Mouse (Mus musculus) ES-Bruce4 (cell line): ENCODE results near the gene Cryzl2.

Source experiments
- CTCF ChIP-seq: IDR thresholded peaks from one replicate; pipeline ENCODE4 v1.8.1; 2011; ENCODE audit warnings: low read depth, low read length
- POLR2A ChIP-seq: IDR thresholded peaks from one replicate; pipeline ENCODE4 v1.8.1; 2011; ENCODE audit warnings: low read length; ENCODE audit not compliant: insufficient read depth

DNA sequence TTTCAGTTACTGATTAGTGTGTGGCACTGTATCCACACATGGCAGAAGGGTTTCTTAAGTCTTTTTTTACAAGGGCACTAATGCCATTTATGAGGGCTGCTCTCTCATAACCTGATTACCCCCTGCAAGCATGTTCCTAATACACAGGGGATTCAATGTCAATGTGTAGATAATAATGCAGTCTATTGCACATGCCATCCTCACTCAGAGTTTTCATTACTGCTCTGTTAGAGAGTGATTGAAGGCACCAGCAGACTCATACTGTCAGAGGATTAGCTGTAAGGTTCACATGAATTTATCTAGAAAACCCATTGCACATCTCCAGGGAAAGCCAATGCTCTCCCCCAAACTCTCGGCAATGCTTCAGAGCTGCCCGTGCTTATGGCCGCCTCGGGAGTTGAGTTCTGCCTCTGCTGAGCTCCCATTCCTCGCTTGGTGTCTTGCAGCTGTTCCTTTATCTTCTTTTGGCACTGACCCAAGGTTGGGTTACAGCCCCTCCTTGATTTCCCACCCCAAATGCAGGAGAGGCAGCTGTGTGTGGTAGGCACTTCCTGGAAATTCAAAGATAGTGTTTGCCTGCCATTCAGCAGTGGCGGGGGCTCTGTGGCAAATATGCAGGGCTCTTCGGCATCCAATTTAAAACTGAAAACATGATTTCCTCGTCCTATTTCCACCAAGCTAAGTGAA, 32.5 kb upstream of the Cryzl2 start:
- TF ChIP-seq CTCF (no peak), POLR2A (no peak)
